Mouse (Mus musculus) lung, adult 2 months (tissue): Measurements from ENCODE around the gene Mgat4b.

Source experiments
- CTCF ChIP-seq: fragments of 200-500 bp; IDR thresholded peaks from 2 replicates; pipeline ENCODE4 v1.5.1; 2011; ENCODE audit warnings: mild to moderate bottlenecking, low read length, control low read depth; ENCODE audit not compliant: insufficient read depth
- POLR2A ChIP-seq: fragments of 200-500 bp; IDR thresholded peaks from 2 replicates; pipeline ENCODE4 v1.6.1; 2011; ENCODE audit warnings: low read depth, mild to moderate bottlenecking, control low read depth, low read length, borderline replicate concordance; ENCODE audit errors: extremely low read depth

- TF ChIP-seq CTCF (no peak), POLR2A (no peak)
Observed at GRCm38 (mm10) chr11:50225611-50226378, 15.1 kb downstream of the Mgat4b start.
